Mouse (Mus musculus) ES-E14 (cell line): Measurements from ENCODE around the gene Gm43720. TPM values are rescaled to one million over a fixed set of nuclear protein-coding genes. Genes with fewer than 3 reads are reported as not detected.

Experiments used
- DNase-seq: peaks from one replicate; pipeline ENCODE4 v3.0.0-alpha.2; 2013; ENCODE audit warnings: low read depth, low spot score
- H3K27ac ChIP-seq: 2 replicates; pipeline ENCODE4 v1.5.1; 2012; ENCODE audit warnings: low read depth, mild to moderate bottlenecking, low read length, moderate library complexity, mixed read lengths; ENCODE audit not compliant: poor library complexity, insufficient read depth, severe bottlenecking
- H3K36me3 ChIP-seq: 2 replicates; pipeline ENCODE4 v1.6.1; 2012; ENCODE audit warnings: mild to moderate bottlenecking, low read length, moderate library complexity, mixed read lengths; ENCODE audit not compliant: control insufficient read depth, poor library complexity, insufficient read depth, severe bottlenecking
- H3K4me1 ChIP-seq, 2 experiments: fragments of 150-350 bp in 1 of 2; sonication (generic) in 1 of 2; 2 replicates each; pipeline ENCODE4 v1.6.1; 2012; ENCODE audit warnings: low read length in 2 of 2, mild to moderate bottlenecking in 1 of 2, mixed read lengths in 1 of 2; ENCODE audit not compliant: control insufficient read depth in 2 of 2, insufficient read depth in 2 of 2, poor library complexity in 1 of 2
- H3K4me3 ChIP-seq, 2 experiments: fragments of 150-350 bp in 1 of 2; sonication (generic) in 1 of 2; 2 replicates each; pipeline ENCODE4 v1.5.1; 2012; ENCODE audit warnings: low read length in 2 of 2, low read depth in 1 of 2, mild to moderate bottlenecking in 1 of 2, mixed read lengths in 1 of 2; ENCODE audit not compliant: insufficient read depth in 1 of 2, poor library complexity in 1 of 2, severe bottlenecking in 1 of 2
- H3K9ac ChIP-seq: 2 replicates; pipeline ENCODE4 v1.6.1; 2012; ENCODE audit warnings: low read depth, mild to moderate bottlenecking, low read length, mixed read lengths; ENCODE audit not compliant: poor library complexity, insufficient read depth, severe bottlenecking
- H3K9me3 ChIP-seq: fragments of 150-350 bp; sonication (generic); 2 replicates; pipeline ENCODE4 v1.6.1; 2012; ENCODE audit warnings: low read depth, mild to moderate bottlenecking, low read length; ENCODE audit not compliant: control insufficient read depth, insufficient read depth
- CHD2 ChIP-seq: IDR thresholded peaks from 2 replicates; pipeline ENCODE4 v1.6.1; 2014; ENCODE audit warnings: mild to moderate bottlenecking, low read depth, low read length, inconsistent platforms
- HCFC1 ChIP-seq: IDR thresholded peaks from 2 replicates; pipeline ENCODE4 v1.6.1; 2012; ENCODE audit warnings: low read length, inconsistent platforms, borderline replicate concordance; ENCODE audit not compliant: insufficient read depth
- MAFK ChIP-seq: IDR thresholded peaks from 2 replicates; pipeline ENCODE4 v1.6.1; 2014; ENCODE audit warnings: mild to moderate bottlenecking, low read depth, low read length, inconsistent platforms; ENCODE audit not compliant: insufficient read depth
- ZC3H11A ChIP-seq: IDR thresholded peaks from 2 replicates; pipeline ENCODE4 v1.6.1; 2012; ENCODE audit warnings: low read depth, mild to moderate bottlenecking, inconsistent platforms, low read length, borderline replicate concordance
- ZNF384 ChIP-seq: IDR thresholded peaks from 2 replicates; pipeline ENCODE4 v1.6.1; 2012; ENCODE audit warnings: low read depth, low read length, inconsistent platforms
- in situ Hi-C, 2 experiments: fragments of 600-800 bp; cut with MboI; formaldehyde crosslinking; loops; one replicate each; pipeline ENCODE4 v1.15.1; 2025; ENCODE audit warnings: low sequenced_read_pairs in 2 of 2, inconsistent platforms in 1 of 2; ENCODE audit not compliant: unreplicated experiment in 2 of 2
- total RNA-seq: library from RNA; depleted of rRNA; stranded (reverse); fragments of 300-350 nt; gene quantifications from 2 replicates; pipeline ENCODE4 v1.2.3, GENCODE M21; 2012

The Gm43720 gene
- total RNA-seq, 1 experiment: not detected

- in situ Hi-C loops: no loop called here
- H3K4me1 ChIP-seq: peaks cover 0 to 3% of the 10 kb centered on the region in 2 experiments; a peak in 1 of 4 replicates
- H3K36me3 ChIP-seq: peaks cover 27% of the 10 kb centered on the region
- H3K9ac ChIP-seq: peak within 1 kb of the TSS; percentile 83
- H3K27ac ChIP-seq: no peak within 1 kb of the TSS
- H3K4me3 ChIP-seq: peak within 1 kb of the TSS; percentile 96 to 97
- H3K9me3 ChIP-seq: no peaks in the 10 kb centered on the region
- peak; percentile 87 for DNase-seq
- 0 out of 2 replicates have a peak, but pooled peaks have one; percentile 54 for TF ChIP-seq HCFC1
- TF ChIP-seq ZNF384: no peak
Measured at GRCm38 (mm10) chr5:138263260-138264206, 16.2 kb downstream of the Gm43720 start, which contains the start of gene BC037034. TSS of gene BC037034 (minus strand) at chr5:138264033.

GRCm38 (mm10) chr5:138262582-138263240, 17.0 kb downstream of the Gm43720 start:
- Histone ChIP-seq H3K9ac (peak overlapping the region; percentile 83; the same call in 1 of the 2 replicates), H3K4me1 (peaks cover 0 to 3% of the 10 kb centered on the region in 2 experiments; a peak in 1 of 4 replicates), H3K9me3 (no peaks in the 10 kb centered on the region), H3K4me3 (peak overlapping the region; percentile 96 to 97), H3K27ac (no peak overlapping the region), H3K36me3 (peaks cover 29% of the 10 kb centered on the region)
- in situ Hi-C loops: no loop called here
- no peak for TF ChIP-seq ZC3H11A
- TF ChIP-seq CHD2: no peak
- no peak for TF ChIP-seq ZNF384
- TF ChIP-seq HCFC1: no peak
- TF ChIP-seq MAFK: no peak
- no peak for DNase-seq

DNA sequence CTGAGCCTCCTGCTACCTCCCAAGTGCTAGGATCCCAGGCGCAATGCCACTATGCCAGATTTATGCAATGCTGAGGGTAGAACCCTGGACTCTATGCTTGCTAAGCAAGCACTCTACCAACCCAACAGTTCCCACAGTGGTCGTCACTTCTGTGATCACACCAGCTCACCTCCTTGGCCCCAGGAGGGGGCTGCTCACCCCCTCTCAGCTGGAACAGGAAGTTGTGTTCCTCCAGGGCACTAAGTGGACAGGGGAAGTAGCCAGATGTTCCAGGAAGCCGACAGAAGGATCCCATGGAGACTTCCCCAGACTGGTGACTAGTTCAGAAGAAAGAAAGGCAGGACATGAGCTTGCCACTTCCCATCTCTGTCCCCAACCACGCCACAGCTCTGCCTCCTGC, 17.8 kb downstream of the Gm43720 start:
- in situ Hi-C loops: no loop called here
- no peak overlapping the region for H3K4me3 ChIP-seq

DNA sequence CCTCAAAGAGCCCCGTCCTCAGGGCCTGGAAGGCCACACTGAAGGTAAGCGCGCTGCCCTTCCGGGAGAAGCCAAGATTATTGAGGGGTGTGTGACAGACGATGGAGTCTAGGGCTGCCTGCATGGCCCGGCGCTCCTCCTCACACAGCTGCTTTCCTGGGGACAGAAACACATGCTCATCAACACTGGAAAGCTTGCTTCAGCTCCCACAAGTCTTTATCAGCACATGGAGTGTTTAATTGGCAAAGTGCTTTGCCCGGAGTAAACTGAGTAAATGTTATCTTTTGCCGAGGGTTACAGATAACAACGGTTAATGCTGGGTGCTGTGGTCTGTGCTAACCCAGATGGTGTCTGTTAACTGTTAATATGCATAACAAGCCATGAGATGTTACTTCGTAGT, 18.9 kb downstream of the Gm43720 start:
- no peaks in the 10 kb centered on the region for H3K9me3 ChIP-seq
- TF ChIP-seq CHD2 (no peak), ZNF384 (no peak)
- H3K4me3 ChIP-seq: no peak overlapping the region
- DNase-seq: no peak
- no peak overlapping the region for H3K27ac ChIP-seq
- in situ Hi-C loops: no loop called here
- no peak overlapping the region for H3K9ac ChIP-seq
- peaks cover 0 to 5% of the 10 kb centered on the region in 2 experiments; a peak in 1 of 4 replicates for H3K4me1 ChIP-seq
- H3K36me3 ChIP-seq: peaks cover 32% of the 10 kb centered on the region

More for the DNA sequence above, 17.8 kb downstream of the Gm43720 start:
- Histone ChIP-seq H3K9ac (no peak overlapping the region), H3K36me3 (peaks cover 32% of the 10 kb centered on the region), H3K4me1 (peaks cover 0 to 3% of the 10 kb centered on the region in 2 experiments; a peak in 1 of 4 replicates), H3K27ac (no peak overlapping the region), H3K9me3 (no peaks in the 10 kb centered on the region)
- no peak for TF ChIP-seq ZNF384
- TF ChIP-seq MAFK: no peak
- TF ChIP-seq CHD2: no peak
- TF ChIP-seq HCFC1: no peak
- TF ChIP-seq ZC3H11A: no peak
- no peak for DNase-seq
